Mouse (Mus musculus) megakaryocyte, embryonic 14.5 days (primary cell): ENCODE measurements around the gene Cct7.

ENCODE experiments used
- FLI1 ChIP-seq: IDR thresholded peaks from 2 replicates; pipeline ENCODE4 v1.6.1; 2012; ENCODE audit warnings: low read length, inconsistent platforms, mixed read lengths
- GATA1 ChIP-seq: IDR thresholded peaks from 3 replicates; pipeline ENCODE4 v1.6.1; 2012; ENCODE audit warnings: mixed read lengths, low read length, inconsistent platforms, borderline replicate concordance

GRCm38 (mm10) chr6:85451664-85452410, 523 bp downstream of the Cct7 start, which contains the start of gene Pradc1:
- TF ChIP-seq GATA1, result no peak
- no peak; the same call in 1 of the 2 replicates for TF ChIP-seq FLI1
